Mouse (Mus musculus) CD8-positive naive resting alpha-beta T cell, adult 57 days (primary cell): ENCODE data around the gene Capn8. TPM values are rescaled to one million over a fixed set of nuclear protein-coding genes. Genes with fewer than 3 reads are reported as not detected.

Experiments used
- total RNA-seq: library from RNA; stranded (reverse); gene quantifications from one replicate; pipeline ENCODE4 v1.2.4, GENCODE M21; 2023

Gene Capn8
- total RNA-seq: not detected

GRCm38 (mm10) chr1:182564408-182565120 lies at the start of gene Capn8:
Capn8 (plus strand) TSS chr1:182565007.

DNA sequence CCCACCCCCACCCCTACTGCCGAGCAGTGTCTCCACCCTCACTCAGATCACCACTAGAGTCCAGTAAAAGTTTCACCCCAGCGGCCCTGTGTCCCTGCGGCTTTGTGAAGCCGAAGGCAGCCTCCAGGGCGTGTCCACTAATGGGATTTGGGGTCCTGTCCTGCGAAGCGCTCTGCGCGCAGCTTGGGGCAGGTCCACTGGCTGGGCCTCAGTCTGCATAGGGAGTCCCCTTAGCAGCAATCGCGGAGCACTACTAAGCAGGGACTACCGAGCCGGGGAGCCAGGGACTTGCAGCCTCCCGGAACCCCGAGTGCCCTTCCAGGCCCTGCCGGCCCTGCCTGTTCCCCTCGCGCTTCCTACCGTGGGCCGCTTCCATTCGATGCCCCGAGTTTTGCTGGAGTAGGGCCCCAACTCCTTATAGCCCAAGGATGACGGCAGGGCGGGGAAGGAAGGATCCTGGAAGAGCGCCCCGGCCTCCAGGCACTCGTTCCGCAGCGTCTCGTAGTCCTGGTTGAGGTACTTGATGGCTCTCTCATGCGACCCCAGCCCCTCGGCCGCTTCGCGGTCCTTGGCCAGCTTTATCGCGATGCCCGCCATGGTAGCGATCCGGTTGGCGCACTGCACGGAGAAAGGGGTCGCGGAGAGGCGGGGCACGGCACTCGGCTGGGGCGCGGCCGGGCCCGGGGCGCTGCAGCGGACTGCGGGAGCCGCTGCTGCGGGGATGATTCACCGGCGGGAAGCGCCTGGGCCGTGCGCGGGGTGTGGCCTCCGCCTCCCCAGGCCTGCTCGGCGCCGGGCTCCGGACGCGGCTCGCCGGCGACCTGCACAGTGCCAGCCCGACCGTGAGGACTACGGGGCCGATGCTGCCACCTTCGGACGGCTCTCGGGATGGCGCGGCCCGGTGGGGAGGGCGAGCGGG lies 47.8 kb upstream of the Capn8 start, which contains the start of gene Capn2:
Gene Capn2, minus strand, starts transcription at position 851 of the 919 bp plus-strand sequence.

Other genes starting within 250 kb of the Capn8 start
- gene Fbxo28, start 223.4 kb upstream of the Capn8 start, total RNA-seq: 62.1 TPM
- gene Trp53bp2, start 155.8 kb upstream of the Capn8 start, total RNA-seq: 36.3 TPM
- 57.7 TPM for gene Capn2, start 47.4 kb upstream of the Capn8 start, total RNA-seq
- gene Ccdc185, start 184.2 kb downstream of the Capn8 start, total RNA-seq: not detected
- gene Susd4, start 198.9 kb downstream of the Capn8 start, total RNA-seq: 8.6 TPM